Mouse (Mus musculus): ENCODE results near the gene Slc25a27.

The Slc25a27 gene

GRCm38 (mm10) chr17:43666576-43667289 is at the start of gene Slc25a27:
Slc25a27 (minus strand) TSS chr17:43667214.
- DNase-seq (ENCODE audit: low spot score in 2 of 2), result peak; percentile 70 to 80

GRCm38 (mm10) chr17:43716601-43717000 is 49.6 kb upstream of the Slc25a27 start:
- DNase-seq (ENCODE audit: low spot score in 2 of 2), result no peak

DNA sequence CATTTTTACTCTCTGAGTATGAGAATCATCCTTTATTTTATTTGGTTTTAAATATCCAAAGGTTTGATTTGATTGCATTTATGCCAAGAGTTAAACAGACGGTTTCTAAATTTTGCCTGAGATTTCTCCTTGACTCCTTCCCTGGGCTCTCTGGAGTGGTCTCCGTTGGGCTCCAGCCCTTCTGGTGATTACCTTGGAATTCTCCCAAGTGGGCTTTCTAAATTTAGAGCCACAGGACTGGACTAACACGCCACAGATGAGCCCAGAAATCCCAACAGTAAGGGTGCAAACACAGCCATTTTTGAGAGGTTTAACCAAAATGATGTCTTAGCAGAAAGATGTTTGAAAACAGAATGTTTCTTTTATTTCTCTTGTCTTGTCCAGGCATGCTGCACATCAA is 47.2 kb upstream of the Slc25a27 start:
- no peak for DNase-seq (ENCODE audit: low spot score in 2 of 2)

DNA sequence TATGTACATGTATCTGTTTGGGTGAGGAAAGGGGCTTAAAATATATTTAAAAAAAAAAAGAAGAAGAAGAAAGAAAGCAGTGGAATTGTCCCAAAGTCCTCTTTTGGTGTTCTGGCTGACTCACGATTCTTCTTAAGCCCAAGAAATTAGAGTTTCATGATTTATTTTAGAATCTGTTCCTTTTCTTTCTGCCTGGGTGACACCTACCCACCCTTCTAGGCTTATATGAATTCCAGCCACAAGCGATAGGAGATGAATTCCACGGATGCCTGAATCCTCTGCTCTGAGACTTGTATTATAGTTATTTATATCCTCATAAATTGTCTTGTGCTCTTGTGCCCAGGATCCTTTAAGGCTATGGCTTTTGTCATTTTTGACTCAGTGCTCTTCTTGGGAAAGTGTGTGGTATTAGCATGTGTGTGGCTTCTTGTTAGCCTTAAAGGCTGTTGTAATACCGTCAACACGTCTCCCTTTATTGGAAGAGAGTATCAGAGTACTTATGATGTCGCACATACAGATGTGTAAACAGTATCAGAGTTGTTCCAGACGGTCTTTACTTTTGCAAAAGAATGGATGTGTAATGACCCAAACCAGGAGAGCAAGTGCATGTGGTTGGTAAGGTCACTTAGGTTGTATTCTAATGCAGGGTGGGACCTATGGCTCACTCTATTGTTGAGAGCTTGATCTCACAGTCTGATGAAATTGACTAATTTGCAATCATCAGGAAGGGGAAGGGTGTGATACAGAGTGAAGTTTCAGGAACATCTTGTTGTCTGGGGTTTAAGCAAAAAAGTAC is 44.7 kb upstream of the Slc25a27 start:
- no peak for DNase-seq (ENCODE audit: low spot score in 2 of 2)

DNA sequence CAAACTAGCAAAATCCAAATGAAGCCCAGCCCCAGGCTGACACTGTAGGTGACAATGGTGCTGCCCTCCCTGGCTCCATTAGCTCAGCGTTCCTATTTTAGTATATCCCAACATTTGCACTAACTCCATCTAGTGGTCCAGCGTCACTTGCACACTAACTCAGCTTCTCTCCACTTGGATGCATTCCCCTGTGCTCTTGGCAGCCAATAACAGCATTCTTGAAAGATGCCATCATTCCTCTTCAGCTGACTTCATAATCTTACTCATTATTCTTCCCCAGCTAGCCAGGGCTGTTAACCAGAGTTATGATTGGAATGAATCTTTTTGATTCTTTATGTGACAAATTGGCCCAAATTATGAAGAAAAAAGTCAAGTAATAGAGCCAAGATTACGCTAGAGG is 40.2 kb upstream of the Slc25a27 start:
- DNase-seq (ENCODE audit: low spot score in 2 of 2), result no peak

DNA sequence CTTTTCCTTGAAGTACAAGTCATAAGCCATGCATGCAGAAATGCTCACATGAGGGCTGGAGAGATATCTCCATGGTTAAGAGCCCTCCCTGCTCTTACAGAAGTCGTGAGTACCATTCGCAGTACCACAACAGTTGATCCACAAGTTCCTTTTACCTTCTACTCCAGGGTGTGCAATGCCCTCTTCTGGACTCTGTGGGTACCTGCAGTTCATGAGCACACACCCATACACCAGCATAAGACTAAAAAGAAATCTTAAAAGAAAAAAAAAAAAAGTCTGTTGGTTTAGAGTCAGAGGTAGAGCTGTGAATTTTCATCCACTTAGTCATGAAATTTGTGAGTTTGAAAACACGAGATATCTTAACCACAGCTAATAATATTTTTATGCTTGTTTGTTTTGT is 39.7 kb upstream of the Slc25a27 start:
- DNase-seq (ENCODE audit: low spot score in 2 of 2), result no peak

- no peak for DNase-seq (ENCODE audit: low spot score in 2 of 2)
Measured at GRCm38 (mm10) chr17:43704216-43704930, 37.4 kb upstream of the Slc25a27 start.

DNA sequence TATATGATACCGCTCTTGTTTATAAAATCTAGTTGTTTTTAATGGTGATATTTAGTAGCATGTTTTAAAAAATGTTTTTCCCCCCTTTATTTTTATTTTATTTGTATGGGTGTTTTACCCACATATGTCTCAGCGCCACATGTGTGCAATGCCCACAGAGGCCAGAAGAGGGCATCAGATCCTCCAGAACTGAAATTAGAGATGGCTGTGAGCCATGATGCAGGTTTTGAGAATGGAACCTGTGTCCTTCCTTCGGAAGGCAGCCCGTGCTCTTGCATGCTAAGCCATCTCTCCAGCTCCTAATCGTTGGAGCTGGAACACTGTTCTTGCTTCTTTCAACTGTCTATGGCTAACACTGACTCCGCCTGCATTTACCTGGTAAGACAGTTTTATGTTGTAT is 34.0 kb upstream of the Slc25a27 start:
- DNase-seq (ENCODE audit: low spot score in 2 of 2), result peak; percentile 25 to 75

GRCm38 (mm10) chr17:43698997-43699649 is 32.1 kb upstream of the Slc25a27 start:
- DNase-seq (ENCODE audit: low spot score in 2 of 2), result peak; percentile 60 to 86

GRCm38 (mm10) chr17:43689591-43689990 is 22.6 kb upstream of the Slc25a27 start:
- DNase-seq (ENCODE audit: low spot score in 2 of 2), result no peak

DNA sequence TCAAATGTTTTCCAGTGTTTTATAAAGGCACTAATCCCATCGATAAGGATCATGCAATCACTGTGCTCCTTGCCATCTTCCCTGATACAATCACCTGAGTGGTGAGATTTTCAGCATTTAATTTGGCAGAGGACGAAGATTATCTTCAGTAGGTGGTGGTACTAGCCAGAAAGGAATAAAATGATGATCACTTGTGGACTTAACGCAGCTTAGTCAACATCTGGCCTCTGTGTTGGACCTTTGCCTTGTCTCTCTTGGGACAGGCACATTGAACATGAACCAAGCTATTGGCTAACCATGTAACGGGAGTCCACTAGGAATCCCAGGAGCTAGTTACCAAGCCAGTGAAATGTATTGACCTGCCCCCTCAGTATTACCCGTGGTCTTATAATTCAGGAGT is 17.6 kb upstream of the Slc25a27 start:
- DNase-seq (ENCODE audit: low spot score in 2 of 2), result no peak

GRCm38 (mm10) chr17:43684086-43684485 is 17.1 kb upstream of the Slc25a27 start:
- no peak for DNase-seq (ENCODE audit: low spot score in 2 of 2)

GRCm38 (mm10) chr17:43677317-43677716 is 10.3 kb upstream of the Slc25a27 start:
- DNase-seq (ENCODE audit: low spot score in 2 of 2), result no peak

DNA sequence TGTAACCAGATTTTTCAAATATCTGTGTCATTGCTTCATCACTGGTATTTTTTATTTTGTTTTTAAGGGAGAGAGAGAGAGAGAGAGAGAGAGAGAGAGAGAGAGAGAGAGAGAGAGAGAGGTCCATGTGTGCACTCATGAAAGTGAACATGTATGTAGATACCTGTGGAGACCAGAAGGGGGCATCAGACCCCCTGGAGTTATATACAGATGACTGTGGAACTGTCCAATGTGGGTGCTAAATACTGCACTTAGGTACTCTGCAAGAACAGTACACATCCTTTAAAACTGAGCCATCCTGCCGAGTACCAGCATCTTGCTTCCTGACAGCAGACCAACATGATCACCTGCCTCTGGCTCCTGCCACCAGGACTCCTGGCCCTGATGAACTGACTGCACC is 9.2 kb upstream of the Slc25a27 start:
- DNase-seq (ENCODE audit: low spot score in 2 of 2), result no peak

- DNase-seq (ENCODE audit: low spot score in 2 of 2), result no peak
Measured at GRCm38 (mm10) chr17:43675228-43675627, 8.2 kb upstream of the Slc25a27 start.

DNA sequence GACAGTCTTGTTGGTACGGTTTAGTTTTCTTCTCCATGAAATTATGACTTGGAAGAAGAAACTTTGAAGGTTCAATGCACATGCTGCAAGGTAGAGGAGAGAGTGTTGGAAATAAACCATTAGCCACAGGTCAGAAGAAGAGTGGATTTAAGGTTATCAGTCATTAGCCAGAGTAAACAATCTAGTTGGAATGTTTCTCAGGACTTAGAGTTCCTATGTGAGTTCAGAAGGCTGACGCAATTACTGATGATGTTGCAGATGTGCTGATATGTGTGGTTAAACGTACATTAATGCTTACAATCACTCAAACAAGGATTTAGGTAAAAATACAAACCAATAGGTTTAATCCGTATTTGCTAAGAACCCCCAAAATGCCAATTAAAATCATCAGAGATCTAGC is 4.9 kb upstream of the Slc25a27 start:
- no peak for DNase-seq (ENCODE audit: low spot score in 2 of 2)

DNA sequence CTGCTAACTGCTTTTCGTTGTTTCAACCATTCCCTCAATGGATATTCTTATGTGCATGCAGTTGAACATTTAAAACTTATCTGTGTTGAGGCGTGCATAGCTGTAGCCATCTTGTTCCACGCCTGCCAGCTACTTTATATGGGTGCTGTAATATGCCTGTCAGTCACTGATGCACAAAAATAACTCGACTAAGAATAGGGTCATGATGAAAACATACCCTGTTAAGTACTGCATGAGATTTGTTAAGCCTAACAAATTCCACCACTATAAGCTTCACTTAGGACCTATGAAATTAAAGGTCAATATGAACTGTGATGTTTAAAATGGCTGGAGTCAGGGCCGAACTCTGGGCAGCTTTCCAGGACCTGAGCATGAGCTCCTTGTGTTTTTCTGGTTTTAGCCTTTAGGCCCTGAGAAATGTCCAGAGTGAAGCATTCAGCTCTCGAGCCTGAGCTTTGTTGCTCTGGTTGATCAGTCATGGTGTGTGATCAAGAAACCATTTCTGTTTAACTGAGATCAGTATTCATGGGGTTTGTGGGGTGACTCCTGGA is 2.2 kb upstream of the Slc25a27 start:
- no peak for DNase-seq (ENCODE audit: low spot score in 2 of 2)

DNA sequence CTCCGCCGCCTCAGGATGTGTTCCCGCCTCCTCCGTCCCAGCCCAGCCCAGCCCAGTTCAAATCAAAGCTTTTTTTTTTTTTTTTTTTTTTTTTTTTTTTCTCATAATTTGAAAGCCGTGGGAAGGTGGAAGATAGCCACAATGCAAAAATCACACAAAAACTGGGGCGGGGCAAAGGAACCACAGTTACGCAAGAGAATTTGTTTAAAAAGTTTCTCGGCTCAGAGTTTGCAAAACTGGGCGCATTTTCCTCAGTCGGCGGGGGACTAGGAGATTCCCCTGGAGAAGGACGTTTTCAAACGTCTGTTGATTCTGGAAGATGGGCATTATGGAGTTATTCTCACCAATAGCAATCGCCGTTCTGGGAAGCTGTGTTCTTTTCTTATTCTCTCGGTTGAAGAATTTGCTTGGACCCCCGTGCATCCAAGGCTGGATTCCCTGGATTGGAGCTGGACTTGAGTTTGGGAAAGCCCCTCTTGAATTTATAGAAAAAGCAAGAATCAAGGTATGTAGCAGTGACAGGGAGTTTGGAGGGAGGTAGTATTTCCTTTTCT is 353 bp upstream of the Slc25a27 start, which contains the start of gene Cyp39a1:
Gene Cyp39a1 (plus strand): TSS at position 136 of the 554 bp plus-strand sequence.
- DNase-seq (ENCODE audit: low spot score in 2 of 2), result no peak

DNA sequence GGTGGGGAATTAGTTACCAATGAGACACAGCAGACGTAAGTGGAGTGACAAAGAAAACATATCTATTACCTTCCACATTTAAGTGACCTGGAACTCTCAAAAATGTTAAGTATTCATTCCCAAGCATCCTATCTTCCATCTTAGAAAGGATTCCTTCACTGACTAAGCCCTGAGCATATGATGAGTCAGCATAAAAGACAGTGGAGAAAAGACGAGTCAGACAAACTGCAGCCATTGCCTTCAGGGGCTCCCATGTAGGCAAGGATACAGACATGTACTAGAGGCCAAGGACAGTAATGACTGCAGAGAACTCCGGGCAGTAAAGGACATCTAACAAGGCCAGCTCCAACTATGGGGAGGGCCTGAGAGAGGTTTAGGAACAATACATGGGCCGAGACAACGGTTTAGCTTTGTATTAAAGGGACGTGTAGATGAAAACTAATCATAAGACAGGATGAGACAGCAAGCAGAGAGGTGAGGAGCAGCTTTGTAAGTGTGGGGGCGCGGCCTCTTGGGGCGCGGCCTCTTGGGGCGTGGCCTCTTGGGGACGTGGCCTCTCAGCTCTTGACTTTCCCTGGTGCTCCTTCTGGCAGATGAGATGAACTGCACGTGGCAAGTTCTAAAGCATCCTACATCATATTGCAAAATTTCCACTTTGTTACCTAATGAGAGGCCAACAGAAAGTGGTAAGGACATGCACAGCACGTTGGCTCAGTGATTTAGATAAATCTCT is 15.5 kb downstream of the Slc25a27 start:
- DNase-seq (ENCODE audit: low spot score in 2 of 2), result no peak

DNA sequence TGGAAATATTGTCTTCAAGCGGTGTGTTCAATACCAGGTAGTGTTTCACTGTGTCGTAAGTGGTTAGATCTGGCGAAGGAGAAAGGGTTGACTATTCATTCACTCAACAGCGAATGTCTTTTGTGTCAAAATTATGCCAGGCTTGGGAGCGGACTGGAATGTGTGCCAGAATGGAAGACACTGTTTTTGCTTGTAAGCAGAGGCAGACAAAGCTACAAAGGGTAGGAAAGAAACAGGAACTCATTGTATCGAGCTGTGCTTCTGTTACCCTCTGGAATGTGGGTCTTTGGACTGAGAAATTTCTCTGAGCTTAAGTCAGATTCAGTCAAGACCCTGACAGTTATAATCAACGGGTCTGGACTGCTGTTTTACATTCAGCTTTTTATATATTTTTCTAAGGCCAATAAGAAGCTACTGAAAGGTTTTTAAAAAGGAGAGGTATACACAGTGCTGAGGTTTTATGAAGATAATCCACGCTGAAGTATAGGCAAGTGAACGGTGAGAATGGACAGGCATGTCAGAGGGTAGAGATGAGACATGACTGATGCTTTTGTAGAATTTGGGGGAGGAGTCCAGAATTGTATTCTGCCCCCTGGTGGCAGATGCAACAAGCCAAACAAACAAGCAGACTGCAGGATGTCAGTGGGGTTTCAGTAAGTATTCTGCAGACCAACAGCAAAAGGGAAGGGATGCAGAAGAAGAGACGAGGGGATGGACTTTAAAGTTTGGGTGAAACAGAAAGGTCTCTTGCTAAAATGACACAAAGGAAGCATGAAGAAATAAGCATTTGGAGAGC is 17.2 kb downstream of the Slc25a27 start:
- DNase-seq (ENCODE audit: low spot score in 2 of 2), result no peak
